ENCODE assay signal across 18 mouse cellular contexts in the genomic region with DNA sequence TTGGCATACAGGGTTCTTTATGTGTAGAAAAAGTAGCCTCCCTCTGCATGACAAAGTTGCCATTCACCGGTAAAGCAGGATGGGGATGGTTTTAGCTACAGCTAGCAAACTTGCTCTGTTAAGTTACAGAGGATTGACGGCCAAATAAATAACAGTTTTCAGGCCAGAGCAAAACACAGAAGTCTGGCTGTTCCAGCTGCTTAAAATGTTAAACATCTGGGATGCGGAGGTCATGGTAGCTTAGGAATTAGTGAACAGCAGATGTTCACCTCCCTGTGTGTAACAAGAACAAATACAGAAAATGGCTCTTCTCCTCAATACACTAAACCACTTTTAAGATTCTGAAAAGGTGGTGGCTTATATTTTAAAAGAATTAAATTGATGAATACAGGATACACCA.
DNase-seq lines count a peak whose midpoint lies in the region; ATAC-seq and TF ChIP-seq lines count a peak whose summit lies in the region.
"Had no signal": no experiment of that assay in that cellular context is flagged by ENCODE, and none has a peak within 500 bp of the region (broad histone marks: within the 10 kb centered on the region; RNA-seq: fewer than 3 reads in every experiment).

No protein-coding gene starts in this region.

- DNase-seq in limb, embryonic 11.5 days (ENCODE audit: low spot score) = peak; percentile 25
- no peak for DNase-seq in limb, embryonic 10.5 days (ENCODE audit: low spot score)
- DNase-seq in embryonic facial prominence, embryonic 10.5 days (ENCODE audit: low spot score) = peak; percentile 10
- DNase-seq in embryonic facial prominence, embryonic 14.5 days (ENCODE audit: low spot score) = peak; percentile 84
- DNase-seq in limb, embryonic 14.5 days (ENCODE audit: low spot score) = peak; percentile 50
- DNase-seq in cerebellum, adult 8-10 months = no peak
- no peak for DNase-seq in heart, postnatal 36 days
- DNase-seq: cerebellum, adult 11 months; cerebellum, adult 9-10 months; cerebellum, postnatal 25 days; gastrocnemius, postnatal 14 days had no signal

- 46% methylated on average over 3 of the region's 3 CpGs for WGBS in limb, embryonic 11.5 days
- 68% methylated on average over 3 of the region's 3 CpGs for WGBS in limb, embryonic 10.5 days
- WGBS in embryonic facial prominence, embryonic 10.5 days = 51% methylated on average over 3 of the region's 3 CpGs
- 28% methylated on average over 3 of the region's 3 CpGs for WGBS in embryonic facial prominence, embryonic 14.5 days
- WGBS in limb, embryonic 14.5 days = 22% methylated on average over 3 of the region's 3 CpGs
- 80% methylated on average over 3 of the region's 3 CpGs for WGBS in kidney, embryonic 14.5 days

- no peaks in the 10 kb centered on the region for H3K4me1 ChIP-seq in limb, embryonic 11.5 days (ENCODE audit: control insufficient read depth, insufficient read depth, low read length)
- H3K4me1 ChIP-seq in limb, embryonic 10.5 days = no peaks in the 10 kb centered on the region
- H3K4me1 ChIP-seq in embryonic facial prominence, embryonic 10.5 days = no peaks in the 10 kb centered on the region
- H3K4me1 ChIP-seq in embryonic facial prominence, embryonic 14.5 days (ENCODE audit: control insufficient read depth, insufficient read depth, low read length) = peaks cover 11% of the 10 kb centered on the region; the same call in 1 of the 2 replicates
- H3K4me1 ChIP-seq in limb, embryonic 14.5 days (ENCODE audit: control insufficient read depth, insufficient read depth, low read length) = no peaks in the 10 kb centered on the region
- H3K4me1 ChIP-seq in kidney, embryonic 14.5 days (ENCODE audit: control insufficient read depth, insufficient read depth, low read length) = no peaks in the 10 kb centered on the region
- H3K4me1 ChIP-seq: forebrain, embryonic 10.5 days; heart, embryonic 12.5 days; hindbrain, embryonic 15.5 days had no signal

- no peaks in the 10 kb centered on the region for H3K36me3 ChIP-seq in limb, embryonic 11.5 days (ENCODE audit: control insufficient read depth, insufficient read depth, low read length)
- H3K36me3 ChIP-seq in limb, embryonic 10.5 days = no peaks in the 10 kb centered on the region
- H3K36me3 ChIP-seq in embryonic facial prominence, embryonic 10.5 days (replicated peaks) = no peaks in the 10 kb centered on the region
- H3K36me3 ChIP-seq in embryonic facial prominence, embryonic 14.5 days (ENCODE audit: control insufficient read depth, insufficient read depth, low read length) = no peaks in the 10 kb centered on the region
- no peaks in the 10 kb centered on the region for H3K36me3 ChIP-seq in limb, embryonic 14.5 days (ENCODE audit: control insufficient read depth, insufficient read depth, low read length)
- no peaks in the 10 kb centered on the region for H3K36me3 ChIP-seq in kidney, embryonic 14.5 days (ENCODE audit: control insufficient read depth, insufficient read depth, low read length)
- H3K36me3 ChIP-seq: forebrain, embryonic 10.5 days; heart, embryonic 12.5 days; hindbrain, embryonic 15.5 days had no signal

- H3K4me3 ChIP-seq in limb, embryonic 11.5 days (ENCODE audit: low read depth, low read length) = no peak overlapping the region
- no peak overlapping the region for H3K4me3 ChIP-seq in limb, embryonic 10.5 days
- H3K4me3 ChIP-seq in embryonic facial prominence, embryonic 10.5 days = no peak overlapping the region
- no peak overlapping the region for H3K4me3 ChIP-seq in embryonic facial prominence, embryonic 14.5 days (ENCODE audit: low read depth, low read length)
- no peak overlapping the region for H3K4me3 ChIP-seq in limb, embryonic 14.5 days (replicated peaks; ENCODE audit: low read length)
- no peak overlapping the region for H3K4me3 ChIP-seq in kidney, embryonic 14.5 days (ENCODE audit: low read length)
- H3K4me3 ChIP-seq: erythroblast, embryonic 14.5 days; forebrain, embryonic 10.5 days; heart, embryonic 12.5 days; hindbrain, embryonic 15.5 days had no signal

- H3K27me3 ChIP-seq in limb, embryonic 11.5 days (ENCODE audit: control insufficient read depth, insufficient read depth, low read length) = no peaks in the 10 kb centered on the region
- H3K27me3 ChIP-seq in limb, embryonic 10.5 days (ENCODE audit: low read depth, poor library complexity, severe bottlenecking) = no peaks in the 10 kb centered on the region
- no peaks in the 10 kb centered on the region for H3K27me3 ChIP-seq in embryonic facial prominence, embryonic 10.5 days (replicated peaks; ENCODE audit: low read depth, poor library complexity, severe bottlenecking)
- H3K27me3 ChIP-seq in embryonic facial prominence, embryonic 14.5 days (replicated peaks; ENCODE audit: control insufficient read depth, insufficient read depth, low read length) = no peaks in the 10 kb centered on the region
- no peaks in the 10 kb centered on the region for H3K27me3 ChIP-seq in limb, embryonic 14.5 days (ENCODE audit: control insufficient read depth, insufficient read depth, low read length)
- H3K27me3 ChIP-seq in kidney, embryonic 14.5 days (ENCODE audit: control insufficient read depth, insufficient read depth, low read length) = no peaks in the 10 kb centered on the region
- H3K27me3 ChIP-seq: heart, embryonic 12.5 days; hindbrain, embryonic 15.5 days had no signal

- no peak overlapping the region for H3K27ac ChIP-seq in limb, embryonic 11.5 days (replicated peaks; ENCODE audit: low read depth, low read length)
- H3K27ac ChIP-seq in limb, embryonic 10.5 days = no peak overlapping the region
- H3K27ac ChIP-seq in embryonic facial prominence, embryonic 10.5 days (replicated peaks) = no peak overlapping the region
- H3K27ac ChIP-seq in embryonic facial prominence, embryonic 14.5 days (replicated peaks; ENCODE audit: low read depth, low read length) = no peak overlapping the region; the same call in 1 of the 2 replicates
- H3K27ac ChIP-seq in limb, embryonic 14.5 days (replicated peaks; ENCODE audit: low read depth, low read length) = no peak overlapping the region
- H3K27ac ChIP-seq in kidney, embryonic 14.5 days (ENCODE audit: low read depth, low read length) = no peak overlapping the region
- H3K27ac ChIP-seq: forebrain, embryonic 10.5 days; hindbrain, embryonic 15.5 days had no signal

- intact Hi-C loops in heart, postnatal 36 days (cut with DNase I) = no loop called here

- no peak for TF ChIP-seq POLR2A in limb, embryonic 14.5 days (IDR thresholded peaks at IDR 0.05; ENCODE audit: borderline replicate concordance, extremely low read depth, insufficient read depth, insufficient read length)

- no peak overlapping the region for H3K9ac ChIP-seq in limb, embryonic 11.5 days (ENCODE audit: low read length)
- H3K9ac ChIP-seq in embryonic facial prominence, embryonic 14.5 days (ENCODE audit: low read depth, low read length) = no peak overlapping the region
- no peak overlapping the region for H3K9ac ChIP-seq in limb, embryonic 14.5 days (ENCODE audit: low read depth, low read length, severe bottlenecking)
- H3K9ac ChIP-seq in kidney, embryonic 14.5 days (ENCODE audit: low read depth, low read length) = no peak overlapping the region
- H3K9ac ChIP-seq: heart, embryonic 12.5 days; hindbrain, embryonic 15.5 days had no signal

- ATAC-seq in limb, embryonic 11.5 days (ENCODE audit: insufficient number of reproducible peaks, low FRiP score, low TSS enrichment, low read depth) = no peak
- ATAC-seq in embryonic facial prominence, embryonic 14.5 days (ENCODE audit: low read depth) = peak; percentile 55
- peak; percentile 57; the same call in 1 of the 2 replicates for ATAC-seq in limb, embryonic 14.5 days (ENCODE audit: low FRiP score, low read depth)
- ATAC-seq in kidney, embryonic 14.5 days (ENCODE audit: low FRiP score, low TSS enrichment) = no peak
- ATAC-seq: forebrain, embryonic 14.5 days; intestine, embryonic 16.5 days had no signal

- H3K4me2 ChIP-seq in limb, embryonic 11.5 days (ENCODE audit: low read depth, severe bottlenecking) = no peak overlapping the region
- H3K4me2 ChIP-seq in embryonic facial prominence, embryonic 14.5 days (ENCODE audit: low read depth, low read length) = no peak overlapping the region
- H3K4me2 ChIP-seq in limb, embryonic 14.5 days (replicated peaks; ENCODE audit: low read depth, low read length, severe bottlenecking) = no peak overlapping the region
- H3K4me2 ChIP-seq in kidney, embryonic 14.5 days (replicated peaks; ENCODE audit: low read depth, low read length) = no peak overlapping the region
- H3K4me2 ChIP-seq: heart, embryonic 12.5 days; hindbrain, embryonic 15.5 days had no signal

- H3K9me3 ChIP-seq in limb, embryonic 11.5 days (ENCODE audit: control insufficient read depth, low read length) = no peaks in the 10 kb centered on the region
- no peaks in the 10 kb centered on the region for H3K9me3 ChIP-seq in limb, embryonic 10.5 days (replicated peaks)
- H3K9me3 ChIP-seq in embryonic facial prominence, embryonic 10.5 days = no peaks in the 10 kb centered on the region
- H3K9me3 ChIP-seq in embryonic facial prominence, embryonic 14.5 days (ENCODE audit: control insufficient read depth, low read length) = no peaks in the 10 kb centered on the region
- no peaks in the 10 kb centered on the region for H3K9me3 ChIP-seq in limb, embryonic 14.5 days (ENCODE audit: control insufficient read depth, low read length)
- H3K9me3 ChIP-seq in kidney, embryonic 14.5 days (ENCODE audit: control insufficient read depth, low read length) = no peaks in the 10 kb centered on the region
- H3K9me3 ChIP-seq: forebrain, embryonic 10.5 days; heart, embryonic 12.5 days; hindbrain, embryonic 15.5 days had no signal

Comparison
In these comparisons a context has a peak if more than half of its experiments do, and no peak if none do; other contexts are left out.
1. ATAC-seq: peak in embryonic facial prominence, embryonic 14.5 days (single experiment) and limb, embryonic 14.5 days (single experiment); none in limb, embryonic 11.5 days (single experiment) and kidney, embryonic 14.5 days (single experiment).
2. DNase-seq: peak in limb, embryonic 11.5 days (single experiment), embryonic facial prominence, embryonic 10.5 days (single experiment), embryonic facial prominence, embryonic 14.5 days (single experiment) and limb, embryonic 14.5 days (single experiment); none in limb, embryonic 10.5 days (single experiment), cerebellum, adult 8-10 months (single experiment) and heart, postnatal 36 days (0 of 2).